Mouse (Mus musculus) natural killer cell, adult 2 months (primary cell): ENCODE data around the gene Ttk.

ENCODE experiments used
- DNase-seq, 2 experiments: peaks; one replicate each; pipeline ENCODE4 v3.0.0; 2022; ENCODE audit warnings: low spot score in 2 of 2

The Ttk gene

DNA sequence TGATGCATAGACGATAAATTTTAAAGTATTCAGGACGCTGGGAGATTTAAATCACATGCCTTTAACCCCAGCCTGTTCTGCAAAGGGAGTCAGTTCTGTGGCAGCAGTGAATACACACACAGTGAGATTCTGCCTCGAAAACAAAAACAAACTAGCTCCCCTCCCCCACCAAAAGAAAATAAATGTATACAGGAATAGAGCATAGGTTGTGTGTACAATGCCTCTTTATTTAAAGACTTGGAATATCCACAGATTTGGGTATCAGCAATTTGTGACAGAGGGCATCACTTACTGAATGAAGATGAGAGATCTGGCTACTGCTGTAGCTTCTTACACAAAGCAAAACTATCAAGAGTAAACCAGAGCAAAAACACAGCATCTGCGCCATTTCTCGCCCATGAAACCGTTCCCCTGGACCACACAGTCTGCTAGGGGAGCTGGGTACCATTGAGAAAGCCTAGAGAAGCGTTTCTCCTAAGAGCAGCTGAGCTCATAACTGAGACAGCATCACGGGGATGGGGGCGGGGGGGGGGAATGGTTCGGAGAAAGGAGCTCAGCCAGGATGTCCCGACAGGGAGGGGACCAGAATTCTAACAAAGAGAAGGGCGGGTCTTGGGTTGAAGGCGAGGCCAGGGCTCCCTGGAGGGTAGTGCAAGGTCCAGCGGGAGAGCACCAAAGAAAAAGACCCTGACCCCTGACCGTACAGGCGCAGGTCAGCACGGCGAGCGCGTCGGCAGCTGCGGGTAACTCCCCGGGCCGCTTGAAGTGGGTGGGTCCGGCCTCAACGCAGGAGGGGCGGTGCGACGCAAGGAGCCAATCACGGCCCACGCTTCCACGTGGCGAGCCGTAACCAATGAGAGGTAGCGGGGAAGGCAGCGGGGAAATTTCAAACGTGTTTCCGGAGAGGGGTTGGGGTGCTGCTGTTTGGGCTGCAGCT lies at the start of gene Ttk:
Ttk (plus strand) TSS at position 879 of the 937 bp plus-strand sequence.
- peak; percentile 90 to 91 for DNase-seq

DNA sequence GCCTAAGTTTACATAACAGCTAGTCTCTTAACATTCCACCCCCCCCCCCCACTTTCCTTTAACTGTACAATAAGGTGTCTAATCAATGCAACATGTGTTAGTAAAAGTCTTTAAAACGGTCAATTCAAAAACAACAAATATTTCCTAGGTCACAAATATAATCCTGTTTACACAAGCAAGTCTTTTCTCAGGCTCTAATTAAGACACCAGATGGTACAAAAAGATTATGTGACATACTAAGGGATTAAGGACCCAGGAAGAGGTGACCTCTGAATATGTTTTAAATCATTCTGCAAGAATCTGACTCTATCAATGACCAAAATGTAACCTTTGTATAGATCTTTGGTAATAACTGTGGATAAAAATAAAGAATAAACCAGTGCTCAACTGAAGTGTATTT lies 49.0 kb upstream of the Ttk start:
- no peak for DNase-seq

DNA sequence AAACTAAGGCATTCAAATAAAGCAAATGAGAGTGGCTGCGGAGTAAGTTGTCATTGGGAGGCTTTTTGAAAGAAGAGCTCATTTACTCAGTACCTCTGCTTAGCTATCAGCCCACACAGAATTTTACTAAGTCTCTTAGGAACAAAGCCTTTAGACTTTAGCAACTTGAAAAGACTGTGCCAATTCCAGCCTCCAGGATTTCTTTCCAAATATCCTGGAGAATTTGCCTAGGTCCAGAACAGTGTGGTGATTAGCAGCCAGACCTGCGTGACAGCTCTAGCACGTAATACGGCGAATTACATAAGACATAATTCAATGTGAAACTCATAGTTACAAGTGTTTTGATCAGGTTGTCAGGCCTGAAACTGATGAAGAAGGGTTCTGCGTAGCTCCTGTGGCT lies 45.2 kb upstream of the Ttk start:
- no peak for DNase-seq

- DNase-seq, result no peak
These were observed 37.6 kb upstream of the Ttk start for GRCm38 (mm10) chr9:83796875-83797274.

GRCm38 (mm10) chr9:83797898-83798297 lies 36.6 kb upstream of the Ttk start:
- DNase-seq, result no peak

- DNase-seq, result no peak
These were observed 30.1 kb upstream of the Ttk start for GRCm38 (mm10) chr9:83804341-83804740.

- no peak for DNase-seq
These were observed 29.1 kb upstream of the Ttk start for GRCm38 (mm10) chr9:83805164-83805976.

- DNase-seq, result peak; percentile 34 to 39
These were observed 28.3 kb upstream of the Ttk start, which contains the start of gene Elovl4 for GRCm38 (mm10) chr9:83805977-83806815. Elovl4 (minus strand) TSS chr9:83806277.

DNA sequence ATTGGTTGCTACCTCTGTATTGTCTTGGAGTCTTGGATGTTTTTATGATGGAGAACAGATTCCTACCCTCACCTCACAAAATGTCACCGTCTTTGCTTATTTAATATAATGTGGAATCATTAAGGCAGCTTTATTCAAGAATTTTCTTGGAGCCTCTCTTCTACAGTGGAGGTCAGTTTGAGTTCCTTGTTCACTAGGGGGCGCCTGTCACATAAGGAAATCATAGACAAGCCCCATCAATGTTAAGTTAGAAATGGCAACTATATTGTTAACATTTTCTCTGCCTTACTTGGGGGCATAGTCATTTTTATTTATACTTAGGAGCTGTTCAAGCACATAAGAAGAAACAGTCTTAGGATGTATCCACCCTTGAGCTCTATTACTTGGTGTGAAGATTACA lies 26.9 kb upstream of the Ttk start:
- DNase-seq, result peak; percentile 27 to 41

DNA sequence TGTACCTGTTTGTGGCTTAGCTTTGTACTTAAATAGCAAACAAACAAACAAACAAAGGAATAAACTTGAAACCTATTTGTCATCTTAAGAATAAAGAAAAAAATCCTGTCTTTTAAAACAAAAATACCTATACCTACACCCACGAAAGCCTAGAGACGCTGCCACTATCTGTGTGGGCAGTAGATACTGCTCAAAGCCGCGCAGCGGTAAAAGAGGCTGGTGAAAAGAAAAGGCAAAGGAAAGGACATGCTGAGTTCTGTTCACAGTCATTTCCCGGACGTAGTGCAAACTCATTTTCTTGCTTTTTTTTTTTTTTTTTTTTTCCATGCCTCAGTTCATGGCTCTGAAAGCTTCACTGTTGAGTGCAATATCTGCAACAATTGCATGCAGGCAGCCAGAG lies 15.3 kb upstream of the Ttk start:
- no peak for DNase-seq

- no peak for DNase-seq
These were observed 13.5 kb upstream of the Ttk start for GRCm38 (mm10) chr9:83820976-83821375.

GRCm38 (mm10) chr9:83822925-83823324 lies 11.6 kb upstream of the Ttk start:
- DNase-seq, result no peak

GRCm38 (mm10) chr9:83829896-83830295 lies 4.6 kb upstream of the Ttk start:
- peak in 1 of 2 experiments; percentile 17 for DNase-seq

DNA sequence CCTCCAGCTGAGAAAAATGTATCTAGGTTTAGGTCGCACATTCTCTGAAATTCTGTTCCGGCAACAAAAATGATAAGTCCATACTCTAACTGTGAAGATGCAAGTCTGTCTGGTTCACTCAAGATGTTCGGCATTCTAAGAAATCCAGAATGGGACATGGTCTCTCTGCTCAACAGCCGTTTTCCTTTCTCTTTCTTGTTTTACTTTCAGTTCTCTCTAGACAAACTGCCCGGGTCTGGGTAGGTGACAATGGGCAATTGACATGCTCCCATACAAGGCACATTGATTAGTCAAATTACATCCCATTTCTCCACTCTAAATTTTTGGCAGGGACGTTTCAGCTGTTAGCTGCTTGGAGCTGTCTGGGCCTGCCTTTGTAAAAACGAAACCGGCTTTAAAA lies 3.3 kb upstream of the Ttk start:
- DNase-seq, result no peak

DNA sequence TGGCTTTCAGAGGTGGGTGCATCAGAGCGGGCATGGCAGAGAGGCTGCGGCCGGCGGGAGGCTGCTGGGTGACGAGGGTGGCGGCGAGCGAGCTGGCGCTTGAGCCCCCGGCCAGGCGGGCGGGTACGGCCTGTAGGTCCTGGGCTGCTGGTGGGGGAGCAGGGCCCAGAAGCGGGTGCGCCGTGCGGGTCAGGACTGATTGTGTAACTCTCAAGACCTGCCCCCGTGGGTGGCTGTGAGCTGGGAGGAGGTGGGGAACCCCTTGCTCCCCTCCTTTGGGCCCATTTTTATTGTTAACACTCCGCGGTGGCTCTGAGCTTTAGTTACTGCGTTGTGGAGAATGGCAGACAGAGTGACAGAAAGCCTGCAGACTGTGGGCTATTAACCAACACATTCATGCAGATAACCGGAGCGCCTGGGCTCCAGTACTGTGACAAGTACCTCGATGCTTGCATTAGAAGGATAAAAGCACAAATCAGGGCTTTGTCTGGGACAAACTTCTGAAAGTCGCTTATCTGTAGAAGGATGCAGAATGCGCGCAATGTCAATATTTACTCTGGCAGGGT lies 342 bp downstream of the Ttk start:
- DNase-seq, result no peak

- no peak for DNase-seq
These were observed 18.0 kb downstream of the Ttk start for GRCm38 (mm10) chr9:83852464-83852863.

GRCm38 (mm10) chr9:83865165-83865564 lies 30.7 kb downstream of the Ttk start:
- no peak for DNase-seq

GRCm38 (mm10) chr9:83882191-83882590 lies 47.7 kb downstream of the Ttk start:
- DNase-seq, result no peak

DNA sequence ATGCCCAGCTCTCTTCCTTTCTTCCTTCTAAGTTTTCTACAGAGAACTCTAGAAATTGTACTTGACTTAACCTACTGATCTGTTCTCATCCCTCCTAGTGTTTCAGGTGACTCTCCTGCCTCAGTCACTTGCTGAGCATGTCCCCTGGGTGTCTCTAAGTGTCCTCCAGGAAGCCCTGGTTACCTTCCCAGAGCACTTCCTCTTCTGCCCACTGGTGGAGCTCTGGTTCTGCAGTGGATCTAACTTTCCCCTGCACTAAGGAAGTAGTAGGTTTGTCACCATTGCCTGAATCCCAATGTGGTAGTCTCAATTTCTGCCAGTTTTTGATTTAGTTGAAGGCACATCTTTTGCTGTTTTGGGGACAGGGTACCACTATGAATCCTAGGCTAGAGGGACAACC lies 51.7 kb downstream of the Ttk start:
- DNase-seq, result no peak

GRCm38 (mm10) chr9:83888214-83888613 lies 53.7 kb downstream of the Ttk start:
- no peak for DNase-seq

DNA sequence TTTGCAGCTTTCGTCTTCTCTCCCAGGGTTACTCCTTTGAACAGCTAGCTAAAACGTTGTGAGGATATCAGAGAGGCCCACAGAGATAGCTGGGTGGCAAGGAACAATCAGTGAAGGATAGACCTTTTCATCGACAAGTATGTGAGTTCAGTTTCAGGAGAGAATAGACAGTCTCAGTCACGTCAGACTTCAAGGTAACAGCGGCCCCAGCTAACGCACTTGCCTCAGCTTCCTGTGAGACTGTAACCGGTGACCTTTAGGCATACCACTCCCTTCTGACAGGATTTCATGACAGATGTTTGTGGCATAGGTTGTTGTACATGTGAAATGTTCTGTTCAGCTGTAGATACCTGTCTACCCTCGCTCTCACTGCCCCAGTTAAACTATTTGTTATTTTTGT lies 58.6 kb downstream of the Ttk start:
- no peak for DNase-seq
